In the genomic region with DNA sequence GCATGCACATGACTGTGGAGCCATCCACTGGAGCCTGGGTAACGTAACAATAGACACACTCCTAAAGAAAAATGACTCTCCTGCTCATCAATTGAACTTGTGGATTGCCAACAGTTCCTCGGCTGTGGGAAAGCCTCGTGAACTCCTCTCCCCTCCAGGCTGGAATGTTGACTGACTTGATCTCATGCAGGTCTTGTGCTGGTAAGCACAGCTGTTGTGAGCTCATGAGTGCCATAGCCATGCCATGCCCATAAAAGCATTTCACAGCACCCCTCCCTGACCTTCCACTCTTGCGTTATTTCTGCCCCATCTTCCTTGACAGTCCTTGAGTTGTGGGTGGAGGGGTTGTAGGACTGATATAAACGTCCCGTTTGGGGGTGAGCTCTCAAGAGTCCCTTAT, we compare ENCODE assay signal across 23 mouse cellular contexts. TPM values are rescaled to one million over a fixed set of nuclear protein-coding genes. Genes with fewer than 3 reads are reported as not detected.
DNase-seq lines count a peak whose midpoint lies in the region; ATAC-seq and TF ChIP-seq lines count a peak whose summit lies in the region.
"Had no signal": no experiment of that assay in that cellular context is flagged by ENCODE, and none has a peak within 500 bp of the region (broad histone marks: within the 10 kb centered on the region; RNA-seq: fewer than 3 reads in every experiment).

No protein-coding gene starts in this region.

- no peak overlapping the region for H3K4me3 ChIP-seq in embryonic facial prominence, embryonic 14.5 days (ENCODE audit: low read depth, low read length)
- H3K4me3 ChIP-seq in embryonic facial prominence, embryonic 10.5 days, result no peak overlapping the region
- H3K4me3 ChIP-seq in lung, embryonic 14.5 days (ENCODE audit: low read depth, low read length), result no peak overlapping the region
- H3K4me3 ChIP-seq: forebrain, embryonic 15.5 days; heart, adult 2 months; heart, embryonic 15.5 days; hindbrain, embryonic 10.5 days had no signal

- DNase-seq in embryonic facial prominence, embryonic 14.5 days (ENCODE audit: low spot score), result peak; percentile 40
- no peak for DNase-seq in embryonic facial prominence, embryonic 10.5 days (ENCODE audit: low spot score)
- no peak for DNase-seq in lung, embryonic 14.5 days
- no peak for DNase-seq in lung, postnatal 14 days
- DNase-seq in Muller cell, postnatal 12 days (ENCODE audit: inconsistent ontology term), result peak; percentile 27
- DNase-seq in lung, postnatal 36 days, result peak; percentile 50
- no peak for DNase-seq in kidney, postnatal 36 days
- DNase-seq: adrenal gland, adult 2 months; adrenal gland, postnatal 25 days; B cell, adult 2 months; cerebellum, adult 2 months; cerebellum, postnatal 10 days; gastrocnemius, postnatal 10 days; heart, adult 2 months; heart, postnatal 14 days had no signal

- ATAC-seq in embryonic facial prominence, embryonic 14.5 days (ENCODE audit: low read depth), result no peak
- ATAC-seq in lung, embryonic 14.5 days (ENCODE audit: insufficient read depth), result 0 out of 2 replicates have a peak, but pooled peaks have one; percentile 41
- no peak for ATAC-seq in frontal cortex, adult (ENCODE audit: low TSS enrichment)
- ATAC-seq: CD4-positive, CD25-positive, alpha-beta regulatory T cell, adult 4 months; forebrain, embryonic 15.5 days; hindbrain, embryonic 16.5 days had no signal

- no peak overlapping the region for H3K27ac ChIP-seq in embryonic facial prominence, embryonic 14.5 days (replicated peaks; ENCODE audit: low read depth, low read length)
- H3K27ac ChIP-seq in embryonic facial prominence, embryonic 10.5 days (replicated peaks), result no peak overlapping the region
- no peak overlapping the region for H3K27ac ChIP-seq in lung, embryonic 14.5 days (ENCODE audit: low read depth)
- H3K27ac ChIP-seq: forebrain, embryonic 15.5 days; heart, adult 2 months; heart, embryonic 15.5 days; hindbrain, embryonic 10.5 days had no signal

- no peak for TF ChIP-seq CTCF in lung, embryonic 14.5 days (IDR thresholded peaks at IDR 0.05; ENCODE audit: low read depth)

- H3K9ac ChIP-seq in embryonic facial prominence, embryonic 14.5 days (ENCODE audit: low read depth, low read length), result no peak overlapping the region
- no peak overlapping the region for H3K9ac ChIP-seq in lung, embryonic 14.5 days
- H3K9ac ChIP-seq: forebrain, embryonic 15.5 days; heart, embryonic 15.5 days had no signal

- H3K27me3 ChIP-seq in embryonic facial prominence, embryonic 14.5 days (replicated peaks; ENCODE audit: control insufficient read depth, insufficient read depth, low read length), result no peaks in the 10 kb centered on the region
- H3K27me3 ChIP-seq in embryonic facial prominence, embryonic 10.5 days (replicated peaks; ENCODE audit: low read depth, poor library complexity, severe bottlenecking), result no peaks in the 10 kb centered on the region
- no peaks in the 10 kb centered on the region for H3K27me3 ChIP-seq in lung, embryonic 14.5 days (ENCODE audit: insufficient read depth, low read length)
- H3K27me3 ChIP-seq: forebrain, embryonic 15.5 days; heart, embryonic 15.5 days had no signal

- no peak overlapping the region for H3K4me2 ChIP-seq in embryonic facial prominence, embryonic 14.5 days (ENCODE audit: low read depth, low read length)
- no peak overlapping the region for H3K4me2 ChIP-seq in lung, embryonic 14.5 days
- H3K4me2 ChIP-seq: forebrain, embryonic 15.5 days; heart, embryonic 11.5 days; heart, embryonic 15.5 days had no signal

- H3K4me1 ChIP-seq in embryonic facial prominence, embryonic 14.5 days (ENCODE audit: control insufficient read depth, insufficient read depth, low read length), result no peaks in the 10 kb centered on the region
- H3K4me1 ChIP-seq in embryonic facial prominence, embryonic 10.5 days, result no peaks in the 10 kb centered on the region
- no peaks in the 10 kb centered on the region for H3K4me1 ChIP-seq in lung, embryonic 14.5 days (ENCODE audit: insufficient read depth)
- H3K4me1 ChIP-seq: forebrain, embryonic 15.5 days; heart, embryonic 15.5 days had no signal

- no peaks in the 10 kb centered on the region for H3K9me3 ChIP-seq in embryonic facial prominence, embryonic 14.5 days (ENCODE audit: control insufficient read depth, low read length)
- no peaks in the 10 kb centered on the region for H3K9me3 ChIP-seq in embryonic facial prominence, embryonic 10.5 days
- no peaks in the 10 kb centered on the region for H3K9me3 ChIP-seq in lung, embryonic 14.5 days (ENCODE audit: low read depth, low read length)
- H3K9me3 ChIP-seq: forebrain, embryonic 15.5 days; G1E; heart, embryonic 15.5 days; hindbrain, embryonic 10.5 days had no signal

- no peaks in the 10 kb centered on the region for H3K36me3 ChIP-seq in embryonic facial prominence, embryonic 14.5 days (ENCODE audit: control insufficient read depth, insufficient read depth, low read length)
- no peaks in the 10 kb centered on the region for H3K36me3 ChIP-seq in embryonic facial prominence, embryonic 10.5 days (replicated peaks)
- no peaks in the 10 kb centered on the region for H3K36me3 ChIP-seq in lung, embryonic 14.5 days (ENCODE audit: insufficient read depth)
- H3K36me3 ChIP-seq: forebrain, embryonic 15.5 days; G1E; heart, embryonic 15.5 days; hindbrain, embryonic 10.5 days had no signal

- 60% methylated on average over 6 of the region's 6 CpGs for WGBS in embryonic facial prominence, embryonic 14.5 days
- WGBS in embryonic facial prominence, embryonic 10.5 days, result 79% methylated on average over 6 of the region's 6 CpGs
- WGBS in lung, embryonic 14.5 days, result 29% methylated on average over 6 of the region's 6 CpGs

RNA-seq across cellular contexts. Expression of a gene that starts 9.5 kb away (rescaled TPM):
- polyA plus RNA-seq in embryonic facial prominence, embryonic 14.5 days (2014; fragmentation: Nextera tagmentation; extraction: Ambion mirVana), result 1.9 and 2.0 TPM in 2 replicates
- 1.2 TPM in 2 replicates for polyA plus RNA-seq in embryonic facial prominence, embryonic 10.5 days (2016; fragmentation: Nextera tagmentation; extraction: Ambion mirVana)
- polyA plus RNA-seq in lung, embryonic 14.5 days (2014; fragmentation: Nextera tagmentation; extraction: Ambion mirVana), result 1.3 and 1.4 TPM in 2 replicates

RNA-seq across cellular contexts. Expression of a gene that starts 28.0 kb away (rescaled TPM):
- polyA plus RNA-seq in embryonic facial prominence, embryonic 14.5 days (2014; fragmentation: Nextera tagmentation; extraction: Ambion mirVana), result 18.2 and 21.1 TPM in 2 replicates
- 11.9 TPM in 2 replicates for polyA plus RNA-seq in embryonic facial prominence, embryonic 10.5 days (2016; fragmentation: Nextera tagmentation; extraction: Ambion mirVana)
- 12.7 and 12.9 TPM in 2 replicates for polyA plus RNA-seq in lung, embryonic 14.5 days (2014; fragmentation: Nextera tagmentation; extraction: Ambion mirVana)

Comparison
In these comparisons a context has a peak if more than half of its experiments do, and no peak if none do; other contexts are left out.
1. DNase-seq: peak in embryonic facial prominence, embryonic 14.5 days (single experiment), Muller cell, postnatal 12 days (single experiment) and lung, postnatal 36 days (single experiment); none in embryonic facial prominence, embryonic 10.5 days (single experiment), lung, embryonic 14.5 days (single experiment), lung, postnatal 14 days (single experiment) and kidney, postnatal 36 days (0 of 2).